Mouse (Mus musculus) midbrain, embryonic 14.5 days (tissue): Measurements from ENCODE around the gene Zdhhc12. TPM values are rescaled to one million over a fixed set of nuclear protein-coding genes. Genes with fewer than 3 reads are reported as not detected.

Experiments
- polyA plus RNA-seq: library from polyadenylated mRNA; unstranded; fragments of >200 nt; fragmentation: Nextera tagmentation; extraction: Ambion mirVana; gene quantifications from 2 replicates; pipeline ENCODE4 v1.2.1, GENCODE M21; 2014

The Zdhhc12 gene
- polyA plus RNA-seq, 1 experiment from 2014 or later, result 17.6 TPM

Other genes with a start within 250 kb of the Zdhhc12 start
- gene Cercam, start 224.5 kb downstream of the Zdhhc12 start, polyA plus RNA-seq, result 10.9 and 13.2 TPM in 2 replicates
- 47.1 and 60.3 TPM in 2 replicates for gene Odf2, start 204.4 kb downstream of the Zdhhc12 start, polyA plus RNA-seq
- 53.5 and 61.5 TPM in 2 replicates for gene Gle1, start 158.2 kb downstream of the Zdhhc12 start, polyA plus RNA-seq
- 312 and 331 TPM in 2 replicates for gene Sptan1, start 128.1 kb downstream of the Zdhhc12 start, polyA plus RNA-seq
- 62.9 and 80.2 TPM in 2 replicates for gene Wdr34, start 44.8 kb downstream of the Zdhhc12 start, polyA plus RNA-seq
- 376 and 427 TPM in 2 replicates for gene Set, start 36.3 kb downstream of the Zdhhc12 start, polyA plus RNA-seq
- 1.1 and 1.9 TPM in 2 replicates for gene Pkn3, start 16.0 kb downstream of the Zdhhc12 start, polyA plus RNA-seq
- gene Zer1, start 30.9 kb upstream of the Zdhhc12 start, polyA plus RNA-seq, result 15.1 and 15.6 TPM in 2 replicates
- 17.7 and 20.4 TPM in 2 replicates for gene Tbc1d13, start 40.1 kb upstream of the Zdhhc12 start, polyA plus RNA-seq
- 23.2 and 28.1 TPM in 2 replicates for gene Endog, start 77.8 kb upstream of the Zdhhc12 start, polyA plus RNA-seq
- gene Spout1, start 84.8 kb upstream of the Zdhhc12 start, polyA plus RNA-seq, result 52.8 and 54.8 TPM in 2 replicates
- gene Kyat1, start 112.2 kb upstream of the Zdhhc12 start, polyA plus RNA-seq, result 15.3 and 17.1 TPM in 2 replicates
- 66.0 and 70.9 TPM in 2 replicates for gene Lrrc8a, start 144.1 kb upstream of the Zdhhc12 start, polyA plus RNA-seq
- 0.25 TPM in 1 of 2 replicates, not detected in the other for gene Gm28035, start 146.9 kb upstream of the Zdhhc12 start, polyA plus RNA-seq
- 4.9 and 6.0 TPM in 2 replicates for gene Phyhd1, start 172.6 kb upstream of the Zdhhc12 start, polyA plus RNA-seq
- not detected in 2 replicates for gene Gm28038, start 187.4 kb upstream of the Zdhhc12 start, polyA plus RNA-seq
- gene Dolk, start 192.7 kb upstream of the Zdhhc12 start, polyA plus RNA-seq, result 32.2 and 32.7 TPM in 2 replicates
- gene Nup188, start 192.7 kb upstream of the Zdhhc12 start, polyA plus RNA-seq, result 20.5 and 26.0 TPM in 2 replicates